Mouse (Mus musculus): ENCODE results near the gene Adprh. TPM values are rescaled to one million over a fixed set of nuclear protein-coding genes. Genes with fewer than 3 reads are reported as not detected.
"Not testable (repeated sequence)": the region's sequence is repeated elsewhere in the genome, so short reads cannot be mapped to it uniquely, and the experiment has no call there.

Adprh gene
- polyA plus RNA-seq, 1 experiment from 2014 or later: 125 TPM

DNA sequence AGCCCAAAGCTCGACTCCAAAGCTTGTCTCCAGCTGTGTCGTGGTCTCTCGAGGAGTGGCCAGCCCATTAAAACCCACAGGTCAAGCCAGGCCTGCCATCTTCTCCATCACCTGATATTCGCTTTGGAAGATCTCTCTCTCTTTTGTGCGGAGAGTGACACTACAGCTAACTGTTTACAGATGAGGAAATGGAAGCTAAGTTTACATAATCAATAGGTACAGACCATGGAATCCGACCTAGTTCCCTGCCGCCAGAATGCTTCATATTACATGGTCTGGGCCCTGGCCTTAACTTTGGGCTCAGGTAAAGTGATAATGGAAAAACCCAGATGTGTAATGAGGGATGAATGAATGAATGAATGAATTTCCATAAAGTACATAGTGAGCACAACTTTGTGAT lies 1.8 kb downstream of the Adprh start:
- no peak overlapping the region for H3K4me2 ChIP-seq (replicated peaks; ENCODE audit: low read depth, low read length)
- H3K4me1 ChIP-seq (replicated peaks; ENCODE audit: control insufficient read depth, insufficient read depth, low read length): no peaks in the 10 kb centered on the region; the same call in 1 of the 2 replicates
- H3K9me3 ChIP-seq (ENCODE audit: control insufficient read depth, low read length): no peaks in the 10 kb centered on the region
- ATAC-seq (ENCODE audit: low FRiP score) (no peak), DNase-seq (ENCODE audit: low spot score) (no peak)
- no peak overlapping the region for H3K4me3 ChIP-seq (ENCODE audit: low read depth, low read length)
- H3K27me3 ChIP-seq (ENCODE audit: control insufficient read depth, insufficient read depth, low read length): no peaks in the 10 kb centered on the region
- no peak overlapping the region for H3K27ac ChIP-seq (ENCODE audit: low read depth, low read length)
- WGBS: 91% methylated on average over 7 of the region's 7 CpGs
- no peak overlapping the region for H3K9ac ChIP-seq (ENCODE audit: low read depth, low read length)
- peaks cover 8% of the 10 kb centered on the region; the same call in 1 of the 2 replicates for H3K36me3 ChIP-seq (ENCODE audit: control insufficient read depth, insufficient read depth, low read length)

DNA sequence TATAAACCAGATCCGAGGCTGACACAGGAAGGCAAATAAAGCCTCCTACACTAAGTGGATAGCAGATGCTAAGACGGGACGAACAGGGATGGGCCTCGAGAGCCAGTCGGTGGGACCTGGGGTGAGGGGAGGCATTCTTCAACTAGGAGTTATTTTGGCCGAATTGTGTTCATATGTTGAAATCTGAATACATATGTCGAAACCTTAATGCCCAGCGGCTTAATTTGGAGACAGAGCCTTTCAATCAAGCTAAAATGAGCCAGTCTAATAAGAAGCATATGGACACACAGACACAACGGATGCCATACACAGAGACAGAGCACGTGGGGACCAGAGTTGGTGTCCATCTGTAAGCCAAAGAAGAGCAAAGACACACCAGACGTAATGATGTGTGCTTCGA lies 4.0 kb downstream of the Adprh start:
- H3K27me3 ChIP-seq (ENCODE audit: control insufficient read depth, insufficient read depth, low read length): no peaks in the 10 kb centered on the region
- no peak overlapping the region for H3K9ac ChIP-seq (ENCODE audit: low read depth, low read length)
- DNase-seq (ENCODE audit: low spot score) (no peak), ATAC-seq (ENCODE audit: low FRiP score) (no peak)
- H3K9me3 ChIP-seq (ENCODE audit: control insufficient read depth, low read length): no peaks in the 10 kb centered on the region
- no peaks in the 10 kb centered on the region; the same call in 1 of the 2 replicates for H3K4me1 ChIP-seq (replicated peaks; ENCODE audit: control insufficient read depth, insufficient read depth, low read length)
- no peak overlapping the region for H3K4me3 ChIP-seq (ENCODE audit: low read depth, low read length)
- H3K27ac ChIP-seq (ENCODE audit: low read depth, low read length): no peak overlapping the region
- H3K4me2 ChIP-seq (replicated peaks; ENCODE audit: low read depth, low read length): no peak overlapping the region
- WGBS: 91% methylated on average over 12 of the region's 12 CpGs
- H3K36me3 ChIP-seq (ENCODE audit: control insufficient read depth, insufficient read depth, low read length): peaks cover 13% of the 10 kb centered on the region; the same call in 1 of the 2 replicates

DNA sequence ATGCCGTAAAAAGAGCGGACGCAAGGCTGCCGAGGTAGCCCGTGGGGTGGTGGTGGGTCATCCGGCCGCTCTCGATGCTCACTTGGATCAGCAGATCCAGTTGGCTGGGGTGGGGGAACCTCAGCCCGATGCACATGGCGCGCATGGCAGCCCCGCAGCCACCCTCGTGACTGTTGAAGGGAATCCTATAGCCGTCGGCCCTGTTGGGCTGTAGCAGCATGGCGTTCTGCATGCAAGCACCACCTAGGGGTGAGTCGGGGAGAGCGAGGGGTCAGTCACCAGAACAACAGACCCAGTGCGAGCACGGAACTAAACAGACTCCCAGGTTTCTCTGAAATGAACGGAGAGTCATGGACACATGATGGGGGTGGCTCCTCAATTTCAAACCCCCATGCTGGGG lies 5.1 kb downstream of the Adprh start:
- H3K4me2 ChIP-seq (replicated peaks; ENCODE audit: low read depth, low read length): no peak overlapping the region
- ATAC-seq (ENCODE audit: low FRiP score): no peak
- no peak overlapping the region for H3K4me3 ChIP-seq (ENCODE audit: low read depth, low read length)
- H3K9me3 ChIP-seq (ENCODE audit: control insufficient read depth, low read length): no peaks in the 10 kb centered on the region
- H3K27me3 ChIP-seq (ENCODE audit: control insufficient read depth, insufficient read depth, low read length): no peaks in the 10 kb centered on the region
- no peak overlapping the region for H3K27ac ChIP-seq (ENCODE audit: low read depth, low read length)
- 92% methylated on average over 21 of the region's 21 CpGs for WGBS
- H3K4me1 ChIP-seq (replicated peaks; ENCODE audit: control insufficient read depth, insufficient read depth, low read length): no peaks in the 10 kb centered on the region; the same call in 1 of the 2 replicates
- DNase-seq (ENCODE audit: low spot score): no peak
- H3K36me3 ChIP-seq (ENCODE audit: control insufficient read depth, insufficient read depth, low read length): peaks cover 13% of the 10 kb centered on the region; the same call in 1 of the 2 replicates
- H3K9ac ChIP-seq (ENCODE audit: low read depth, low read length): no peak overlapping the region

DNA sequence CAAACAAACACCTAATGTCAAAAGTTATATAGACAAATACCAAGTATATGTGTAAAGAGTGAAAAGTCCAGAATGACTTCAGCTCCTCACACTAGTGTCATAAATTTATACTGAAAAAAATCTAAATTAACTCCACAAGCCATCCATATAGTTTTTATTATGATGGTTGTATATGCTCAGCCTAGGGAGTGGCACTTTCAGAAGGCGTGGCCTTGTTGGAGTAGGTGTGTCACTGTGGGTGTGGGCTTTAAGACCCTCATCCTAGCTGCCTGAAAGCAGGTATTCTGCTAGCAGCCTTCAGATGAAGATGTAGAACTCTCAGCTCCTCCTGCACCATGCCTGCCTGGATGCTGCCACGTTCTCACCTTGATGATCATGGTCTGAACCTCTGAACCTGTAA lies 6.4 kb downstream of the Adprh start:
- not testable (repeated sequence) for H3K4me3 ChIP-seq (ENCODE audit: low read depth, low read length); H3K9ac ChIP-seq (ENCODE audit: low read depth, low read length); H3K4me2 ChIP-seq (replicated peaks; ENCODE audit: low read depth, low read length); H3K27me3 ChIP-seq (ENCODE audit: control insufficient read depth, insufficient read depth, low read length); ATAC-seq (ENCODE audit: low FRiP score); DNase-seq (ENCODE audit: low spot score); H3K27ac ChIP-seq (ENCODE audit: low read depth, low read length); H3K4me1 ChIP-seq (replicated peaks; ENCODE audit: control insufficient read depth, insufficient read depth, low read length); H3K9me3 ChIP-seq (ENCODE audit: control insufficient read depth, low read length)
- peaks cover 13% of the 10 kb centered on the region; the same call in 1 of the 2 replicates for H3K36me3 ChIP-seq (ENCODE audit: control insufficient read depth, insufficient read depth, low read length)
- WGBS: 97% methylated on average over 2 of the region's 2 CpGs

DNA sequence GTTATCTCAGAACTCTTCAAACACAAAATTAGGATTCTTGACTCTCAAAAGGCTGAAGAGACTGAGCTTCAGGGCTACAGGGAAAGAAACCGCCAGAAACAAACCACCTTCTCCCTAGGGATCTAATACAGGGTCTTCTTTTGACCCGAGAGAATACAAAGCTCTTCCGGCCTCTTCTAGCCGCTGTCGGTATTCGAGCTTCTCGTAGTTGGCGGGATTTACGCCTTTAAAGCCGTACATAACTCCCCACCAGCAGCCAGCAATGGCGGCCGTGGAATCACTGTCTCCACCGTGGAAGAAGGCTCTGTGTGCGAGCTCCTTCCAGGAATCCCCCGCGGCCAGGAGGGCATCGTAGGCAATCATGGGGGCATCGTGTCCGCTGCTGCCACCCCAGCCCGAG lies 6.9 kb downstream of the Adprh start:
- Histone ChIP-seq H3K9ac (ENCODE audit: low read depth, low read length) (no peak overlapping the region), H3K27me3 (ENCODE audit: control insufficient read depth, insufficient read depth, low read length) (no peaks in the 10 kb centered on the region), H3K4me1 (replicated peaks; ENCODE audit: control insufficient read depth, insufficient read depth, low read length) (no peaks in the 10 kb centered on the region), H3K36me3 (ENCODE audit: control insufficient read depth, insufficient read depth, low read length) (peaks cover 13% of the 10 kb centered on the region; the same call in 1 of the 2 replicates), H3K4me3 (ENCODE audit: low read depth, low read length) (no peak overlapping the region), H3K9me3 (ENCODE audit: control insufficient read depth, low read length) (no peaks in the 10 kb centered on the region), H3K27ac (ENCODE audit: low read depth, low read length) (no peak overlapping the region), H3K4me2 (replicated peaks; ENCODE audit: low read depth, low read length) (no peak overlapping the region)
- 96% methylated on average over 20 of the region's 20 CpGs for WGBS
- ATAC-seq (ENCODE audit: low FRiP score): no peak
- no peak for DNase-seq (ENCODE audit: low spot score)

DNA sequence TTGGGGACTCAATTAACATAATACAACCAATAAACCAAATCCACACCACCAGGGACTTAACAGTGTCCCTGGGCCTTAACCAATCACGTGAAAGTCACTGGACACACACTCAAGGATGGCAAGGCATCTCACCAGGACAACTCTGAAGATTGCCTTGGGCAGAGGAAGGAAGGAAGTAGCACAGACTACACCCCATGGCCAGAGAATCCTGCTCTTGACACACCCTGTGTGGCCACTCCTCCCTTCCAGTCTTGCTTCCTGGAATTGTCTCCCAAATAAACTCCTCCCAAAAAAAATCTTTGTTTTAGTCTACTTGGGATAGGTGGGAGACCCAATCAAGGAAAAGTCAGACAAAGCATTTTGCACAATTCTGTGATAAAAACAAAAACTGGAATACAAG lies 7.5 kb downstream of the Adprh start:
- Histone ChIP-seq H3K27me3 (ENCODE audit: control insufficient read depth, insufficient read depth, low read length) (no peaks in the 10 kb centered on the region), H3K27ac (ENCODE audit: low read depth, low read length) (no peak overlapping the region), H3K4me3 (ENCODE audit: low read depth, low read length) (no peak overlapping the region), H3K9me3 (ENCODE audit: control insufficient read depth, low read length) (no peaks in the 10 kb centered on the region), H3K9ac (ENCODE audit: low read depth, low read length) (no peak overlapping the region), H3K4me2 (replicated peaks; ENCODE audit: low read depth, low read length) (no peak overlapping the region), H3K4me1 (replicated peaks; ENCODE audit: control insufficient read depth, insufficient read depth, low read length) (no peaks in the 10 kb centered on the region), H3K36me3 (ENCODE audit: control insufficient read depth, insufficient read depth, low read length) (peaks cover 13% of the 10 kb centered on the region; the same call in 1 of the 2 replicates)
- DNase-seq (ENCODE audit: low spot score): no peak
- WGBS: 88% methylated on average over 1 of the region's 1 CpGs
- ATAC-seq (ENCODE audit: low FRiP score): no peak

DNA sequence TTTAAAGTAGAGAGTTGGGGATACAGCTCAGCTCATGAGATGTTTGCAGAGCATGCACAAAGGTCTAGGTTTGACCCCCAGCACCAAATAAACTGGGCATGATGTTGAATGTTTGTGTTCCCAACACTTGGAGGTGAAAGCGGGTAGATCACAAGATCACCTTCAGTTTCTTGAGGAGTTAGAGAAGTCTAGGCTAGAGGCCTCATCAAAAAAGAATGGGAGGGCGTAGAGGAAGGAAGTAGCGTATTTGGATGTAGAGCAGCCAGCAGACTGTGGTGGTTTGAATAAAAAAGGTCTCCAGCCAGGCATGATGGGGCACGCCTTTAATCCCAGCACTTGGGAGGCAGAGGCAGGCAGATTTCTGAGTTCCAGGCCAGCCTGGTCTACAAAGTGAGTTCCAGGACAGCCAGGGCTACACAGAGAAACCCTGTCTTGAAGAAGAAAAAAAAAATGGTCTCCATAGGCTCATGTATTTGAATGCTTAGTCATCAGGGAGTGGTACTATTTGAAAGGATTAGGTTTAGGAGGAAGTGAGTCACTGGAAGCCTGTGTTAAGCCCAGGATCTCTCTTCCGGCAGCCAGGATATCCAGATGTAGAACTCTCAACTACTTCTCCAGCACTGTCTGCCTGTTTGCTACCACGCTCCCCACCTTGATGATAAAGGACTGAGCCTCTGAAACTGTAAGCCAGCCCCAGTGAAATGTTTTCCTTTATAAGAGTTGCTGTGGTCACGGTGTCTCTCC lies 8.6 kb downstream of the Adprh start:
- Histone ChIP-seq H3K27ac (ENCODE audit: low read depth, low read length) (no peak overlapping the region), H3K9ac (ENCODE audit: low read depth, low read length) (no peak overlapping the region), H3K4me1 (replicated peaks; ENCODE audit: control insufficient read depth, insufficient read depth, low read length) (no peaks in the 10 kb centered on the region), H3K4me2 (replicated peaks; ENCODE audit: low read depth, low read length) (no peak overlapping the region), H3K9me3 (ENCODE audit: control insufficient read depth, low read length) (no peaks in the 10 kb centered on the region), H3K27me3 (ENCODE audit: control insufficient read depth, insufficient read depth, low read length) (no peaks in the 10 kb centered on the region), H3K36me3 (ENCODE audit: control insufficient read depth, insufficient read depth, low read length) (peaks cover 13% of the 10 kb centered on the region; the same call in 1 of the 2 replicates), H3K4me3 (ENCODE audit: low read depth, low read length) (no peak overlapping the region)
- WGBS: 94% methylated on average over 7 of the region's 7 CpGs
- ATAC-seq (ENCODE audit: low FRiP score): no peak
- no peak for DNase-seq (ENCODE audit: low spot score)

DNA sequence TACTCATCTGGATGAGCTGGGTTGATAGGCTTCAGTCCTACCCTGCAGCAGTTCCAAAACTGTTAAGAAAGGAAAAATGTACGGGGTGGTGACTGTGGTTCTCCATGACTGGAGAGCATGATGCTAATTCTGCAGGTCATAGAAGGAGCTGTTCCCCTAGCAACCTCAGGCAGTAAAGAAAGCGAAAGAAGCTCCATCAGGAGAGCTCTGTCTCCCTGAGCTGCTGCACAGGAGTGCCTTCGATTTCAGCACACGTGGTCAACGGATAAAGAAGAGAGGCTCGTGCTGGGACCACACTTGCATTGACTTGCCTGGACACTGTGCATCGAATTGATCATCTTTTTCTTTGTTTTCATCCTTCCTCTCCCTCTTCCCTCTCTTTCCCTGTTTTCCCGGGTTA lies 10.3 kb downstream of the Adprh start:
- WGBS: 90% methylated on average over 8 of the region's 8 CpGs
- no peak for DNase-seq (ENCODE audit: low spot score)
- Histone ChIP-seq H3K9me3 (ENCODE audit: control insufficient read depth, low read length) (no peaks in the 10 kb centered on the region), H3K9ac (ENCODE audit: low read depth, low read length) (no peak overlapping the region), H3K27ac (ENCODE audit: low read depth, low read length) (no peak overlapping the region), H3K4me1 (replicated peaks; ENCODE audit: control insufficient read depth, insufficient read depth, low read length) (no peaks in the 10 kb centered on the region), H3K27me3 (ENCODE audit: control insufficient read depth, insufficient read depth, low read length) (no peaks in the 10 kb centered on the region), H3K36me3 (ENCODE audit: control insufficient read depth, insufficient read depth, low read length) (peaks cover 11% of the 10 kb centered on the region; the same call in 1 of the 2 replicates), H3K4me2 (replicated peaks; ENCODE audit: low read depth, low read length) (no peak overlapping the region), H3K4me3 (ENCODE audit: low read depth, low read length) (no peak overlapping the region)
- ATAC-seq (ENCODE audit: low FRiP score): no peak

DNA sequence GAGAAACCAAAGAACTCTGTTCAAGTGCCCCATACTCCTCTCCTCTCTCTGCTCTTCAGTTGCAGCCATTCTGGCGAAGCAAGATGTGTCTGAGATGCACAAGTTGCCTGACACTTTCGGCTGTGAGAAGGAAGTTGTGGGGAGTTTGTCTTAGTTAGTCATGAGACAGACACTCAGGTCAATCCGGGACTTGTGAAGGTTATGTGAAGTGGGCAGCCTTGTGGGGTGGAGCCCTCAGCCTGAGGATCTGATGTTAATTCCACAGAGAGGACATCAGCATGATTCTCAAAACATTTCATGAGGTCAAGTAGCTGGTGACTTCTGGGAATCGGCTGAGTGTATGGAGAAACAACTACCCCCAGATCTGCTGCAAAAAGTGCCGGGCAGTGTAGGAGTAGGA lies 10.9 kb downstream of the Adprh start:
- no peak overlapping the region for H3K4me2 ChIP-seq (replicated peaks; ENCODE audit: low read depth, low read length)
- H3K27me3 ChIP-seq (ENCODE audit: control insufficient read depth, insufficient read depth, low read length): no peaks in the 10 kb centered on the region
- 91% methylated on average over 5 of the region's 5 CpGs for WGBS
- H3K9ac ChIP-seq (ENCODE audit: low read depth, low read length): no peak overlapping the region
- H3K36me3 ChIP-seq (ENCODE audit: control insufficient read depth, insufficient read depth, low read length): peaks cover 7% of the 10 kb centered on the region; the same call in 1 of the 2 replicates
- ATAC-seq (ENCODE audit: low FRiP score) (no peak), DNase-seq (ENCODE audit: low spot score) (no peak)
- no peaks in the 10 kb centered on the region for H3K4me1 ChIP-seq (replicated peaks; ENCODE audit: control insufficient read depth, insufficient read depth, low read length)
- H3K4me3 ChIP-seq (ENCODE audit: low read depth, low read length): no peak overlapping the region
- no peak overlapping the region for H3K27ac ChIP-seq (ENCODE audit: low read depth, low read length)
- H3K9me3 ChIP-seq (ENCODE audit: control insufficient read depth, low read length): no peaks in the 10 kb centered on the region
